Mouse (Mus musculus): ENCODE measurements around the gene Adgrg3.

GRCm38 (mm10) chr8:94990598-94991453 is 26.7 kb upstream of the Adgrg3 start:
- TF ChIP-seq POLR2A (IDR thresholded peaks at IDR 0.05; ENCODE audit: low read depth, low read length), result no peak
- no peak for TF ChIP-seq CTCF (conservative IDR thresholded peaks at IDR 0.05; ENCODE audit: insufficient read depth, insufficient read length, low read depth, low read length)

All from kidney, adult 2 months (tissue).